Mouse (Mus musculus) heart, embryonic 11.5 days (tissue): ENCODE data around the gene Gpx4. TPM values are rescaled to one million over a fixed set of nuclear protein-coding genes. Genes with fewer than 3 reads are reported as not detected.

ENCODE experiments used
- ATAC-seq: fragments of 200-750 bp; cut with Nextera tagmentation; replicated peaks from 2 replicates; pipeline ENCODE4 v1.8.0; 2017; ENCODE audit warnings: moderate library complexity; ENCODE audit not compliant: insufficient number of reproducible peaks, low FRiP score, low TSS enrichment
- H3K27ac ChIP-seq: fragments of 300-500 bp; sonication (generic); 2 replicates; pipeline ENCODE4 v1.5.1; 2014; ENCODE audit warnings: mild to moderate bottlenecking, low read depth, low read length
- H3K27me3 ChIP-seq: fragments of 300-500 bp; sonication (generic); 2 replicates; pipeline ENCODE4 v1.6.1; 2014; ENCODE audit warnings: mild to moderate bottlenecking, low read length, mixed read lengths; ENCODE audit not compliant: control insufficient read depth, insufficient read depth
- H3K36me3 ChIP-seq: fragments of 300-500 bp; sonication (generic); 2 replicates; pipeline ENCODE4 v1.6.1; 2014; ENCODE audit warnings: mild to moderate bottlenecking, low read length, moderate library complexity, mixed read lengths; ENCODE audit not compliant: control insufficient read depth, insufficient read depth
- H3K4me1 ChIP-seq: fragments of 300-500 bp; sonication (generic); 2 replicates; pipeline ENCODE4 v1.6.1; 2014; ENCODE audit warnings: low read length; ENCODE audit not compliant: control insufficient read depth, insufficient read depth
- H3K4me2 ChIP-seq: fragments of 300-500 bp; sonication (generic); 2 replicates; pipeline ENCODE4 v1.6.1; 2014; ENCODE audit warnings: mild to moderate bottlenecking, moderate library complexity
- H3K4me3 ChIP-seq: fragments of 300-500 bp; sonication (generic); 2 replicates; pipeline ENCODE4 v1.5.1; 2014; ENCODE audit warnings: low read depth, low read length
- H3K9ac ChIP-seq: fragments of 300-500 bp; sonication (generic); 2 replicates; pipeline ENCODE4 v1.6.1; 2014; ENCODE audit warnings: mild to moderate bottlenecking, low read depth, low read length, moderate library complexity
- H3K9me3 ChIP-seq: fragments of 300-500 bp; sonication (generic); replicated peaks from 2 replicates; pipeline ENCODE4 v1.6.1; 2016; ENCODE audit warnings: low read length; ENCODE audit not compliant: control insufficient read depth
- WGBS: fragments of 180-500 bp; shearing (Covaris S2); extraction: QIAGEN DNeasy Blood & Tissue Kit; methylation state at CpG from one replicate; pipeline ENCODE4 v1.1.7; 2014; ENCODE audit not compliant: insufficient replicate concordance; 5-methylcytosine and 5-hydroxymethylcytosine counted together
- polyA plus RNA-seq: library from polyadenylated mRNA; unstranded; fragments of >200 nt; fragmentation: Nextera tagmentation; extraction: Ambion mirVana; gene quantifications from 2 replicates; pipeline ENCODE4 v1.2.1, GENCODE M21; 2014

The Gpx4 gene
- polyA plus RNA-seq, 1 experiment from 2014 or later = 711 TPM

DNA sequence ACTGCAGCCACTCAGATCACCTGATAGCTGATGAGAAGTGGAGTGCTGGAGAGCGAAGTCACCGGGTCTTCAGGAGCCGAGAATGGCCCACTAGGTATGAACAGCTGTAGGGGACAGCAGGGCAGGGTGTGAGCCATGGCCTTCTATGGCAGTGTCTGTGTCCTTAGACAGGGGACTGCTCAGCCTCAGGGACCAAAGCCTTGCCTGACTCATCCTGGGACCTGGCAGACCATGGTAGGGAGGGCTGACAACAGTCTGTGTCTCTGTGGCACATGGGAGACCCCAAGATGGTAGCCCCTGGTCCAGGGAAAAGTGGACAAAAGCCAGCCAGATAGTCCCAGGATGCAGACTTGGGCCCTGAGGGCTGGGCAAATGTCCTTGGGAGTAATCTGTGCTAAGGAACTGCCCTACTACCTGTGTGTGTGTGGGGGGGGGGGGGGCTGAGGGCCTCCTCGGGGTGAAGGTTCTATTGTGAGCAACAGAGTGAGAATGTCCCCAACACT lies 23.0 kb downstream of the Gpx4 start:
- no peaks in the 10 kb centered on the region for H3K9me3 ChIP-seq
- peaks cover 33% of the 10 kb centered on the region for H3K4me1 ChIP-seq
- peaks cover 6% of the 10 kb centered on the region; the same call in 1 of the 2 replicates for H3K36me3 ChIP-seq
- H3K4me2 ChIP-seq = no peak overlapping the region
- peak overlapping the region; percentile 87 for H3K27ac ChIP-seq
- WGBS = 84% methylated on average over 4 of the region's 4 CpGs
- H3K4me3 ChIP-seq = no peak overlapping the region
- no peak overlapping the region for H3K9ac ChIP-seq
- no peak for ATAC-seq
- no peaks in the 10 kb centered on the region for H3K27me3 ChIP-seq

DNA sequence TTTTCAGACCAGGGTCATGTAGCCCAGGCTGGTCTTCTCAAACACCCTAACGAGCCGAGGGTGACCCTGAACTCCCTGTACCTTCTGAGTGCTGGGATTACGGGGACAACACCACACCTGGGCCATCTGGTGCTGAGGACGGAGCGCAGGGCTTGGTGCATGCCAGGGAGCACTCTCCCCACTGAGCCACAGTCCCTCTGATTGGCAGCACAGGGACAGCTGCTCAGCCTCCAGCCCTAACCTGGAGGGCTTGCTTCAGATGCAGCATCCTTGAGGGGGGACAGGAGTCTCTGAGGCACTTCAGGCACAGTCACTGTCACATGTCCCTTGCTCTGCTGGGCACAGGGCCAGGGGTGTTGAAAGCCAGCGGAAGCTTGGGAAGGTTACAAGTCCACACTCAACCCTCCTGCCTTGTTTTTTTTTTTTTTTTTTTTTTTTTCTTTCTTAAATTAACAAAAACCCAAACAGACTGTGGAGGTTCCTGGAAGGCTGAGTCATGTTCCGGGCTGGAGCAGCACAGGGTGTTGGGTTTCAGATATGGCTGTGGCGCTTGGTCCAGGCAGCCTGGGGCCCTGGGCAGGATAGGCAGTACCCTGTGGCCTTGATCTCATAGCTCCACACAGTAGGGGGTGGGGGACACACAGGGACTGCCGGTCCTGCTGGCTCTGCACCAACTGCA lies 24.0 kb downstream of the Gpx4 start:
- Histone ChIP-seq H3K4me3 (no peak overlapping the region), H3K27ac (peak overlapping the region; percentile 87), H3K36me3 (peaks cover 6% of the 10 kb centered on the region; the same call in 1 of the 2 replicates), H3K4me2 (peak overlapping the region; percentile 31), H3K9ac (peak overlapping the region; percentile 39; the same call in 1 of the 2 replicates), H3K9me3 (no peaks in the 10 kb centered on the region), H3K27me3 (no peaks in the 10 kb centered on the region), H3K4me1 (peaks cover 41% of the 10 kb centered on the region)
- peak; percentile 86 for ATAC-seq
- WGBS = 44% methylated on average over 9 of the region's 9 CpGs

DNA sequence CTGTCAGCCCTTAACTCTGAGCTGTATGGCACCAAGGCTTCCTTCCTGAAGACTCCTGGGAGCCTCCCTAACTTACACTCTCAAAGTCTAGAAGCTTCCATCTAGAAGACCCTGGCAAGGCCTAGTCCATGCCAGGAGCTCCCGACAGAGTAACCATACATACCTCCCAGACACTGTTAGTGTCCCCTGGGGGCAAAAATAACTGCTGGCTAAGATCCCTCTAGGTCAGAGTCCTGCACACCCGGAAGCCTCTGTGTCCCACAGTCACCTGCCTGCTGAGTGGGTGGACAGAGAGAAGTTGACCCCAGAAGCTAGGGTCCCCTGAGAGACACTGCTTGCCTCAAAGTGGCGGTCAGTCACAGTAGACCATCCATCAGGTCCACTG lies 24.5 kb downstream of the Gpx4 start:
- peak overlapping the region; percentile 87 for H3K27ac ChIP-seq
- H3K27me3 ChIP-seq = no peaks in the 10 kb centered on the region
- no peaks in the 10 kb centered on the region for H3K9me3 ChIP-seq
- H3K4me2 ChIP-seq = peak overlapping the region; percentile 28; the same call in 1 of the 2 replicates
- peak overlapping the region; percentile 6; the same call in 1 of the 2 replicates for H3K9ac ChIP-seq
- H3K36me3 ChIP-seq = peaks cover 4% of the 10 kb centered on the region; the same call in 1 of the 2 replicates
- H3K4me1 ChIP-seq = peaks cover 42% of the 10 kb centered on the region
- WGBS = 72% methylated on average over 3 of the region's 3 CpGs
- no peak overlapping the region for H3K4me3 ChIP-seq
- ATAC-seq = no peak

DNA sequence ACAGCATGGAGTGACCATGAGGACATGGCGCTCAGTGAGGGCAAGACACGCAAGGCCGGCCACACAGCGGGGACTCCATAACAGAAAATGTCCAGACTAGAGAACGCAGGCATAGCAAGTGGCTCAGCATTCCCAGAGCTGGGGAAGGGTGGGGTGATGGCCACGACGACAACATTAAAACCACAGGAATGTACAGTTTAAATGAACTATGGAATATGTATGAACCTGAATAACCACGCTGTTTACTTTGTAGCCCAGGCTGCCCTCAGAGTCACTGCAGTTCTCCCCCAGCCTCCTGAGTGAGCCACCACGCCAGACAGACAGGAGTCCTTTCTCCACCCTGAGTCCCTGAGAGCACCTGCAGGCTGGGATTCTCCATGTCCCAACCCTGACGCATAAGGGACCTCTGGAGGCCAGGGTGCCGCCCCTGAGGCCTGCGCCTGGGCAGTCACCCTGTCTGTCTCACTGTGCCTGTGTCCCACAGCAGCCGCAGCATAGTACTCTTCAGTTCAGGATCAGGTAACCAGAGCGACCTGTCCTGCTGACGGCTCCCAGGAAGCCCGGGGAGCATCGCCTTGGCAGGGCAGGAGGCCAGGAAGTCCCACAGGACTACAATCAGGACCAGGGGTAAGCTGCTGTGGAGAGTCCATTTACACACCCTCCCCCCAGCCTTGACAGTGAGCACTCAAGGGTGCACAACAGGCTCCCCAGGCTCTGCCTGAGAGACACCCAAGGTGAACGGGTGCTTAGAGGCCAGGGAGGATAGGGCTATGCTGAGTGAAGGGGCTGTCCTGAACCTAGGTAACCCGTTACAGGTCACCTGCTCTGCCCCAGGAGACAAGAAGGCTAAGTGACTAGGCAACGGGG lies 25.9 kb downstream of the Gpx4 start:
- Histone ChIP-seq H3K36me3 (no peaks in the 10 kb centered on the region), H3K4me1 (peaks cover 42% of the 10 kb centered on the region), H3K4me3 (no peak overlapping the region), H3K27ac (no peak overlapping the region; the same call in 1 of the 2 replicates), H3K9ac (no peak overlapping the region), H3K27me3 (no peaks in the 10 kb centered on the region), H3K4me2 (no peak overlapping the region), H3K9me3 (no peaks in the 10 kb centered on the region)
- 78% methylated on average over 20 of the region's 20 CpGs for whole genome bisulfite sequencing
- no peak for ATAC-seq

DNA sequence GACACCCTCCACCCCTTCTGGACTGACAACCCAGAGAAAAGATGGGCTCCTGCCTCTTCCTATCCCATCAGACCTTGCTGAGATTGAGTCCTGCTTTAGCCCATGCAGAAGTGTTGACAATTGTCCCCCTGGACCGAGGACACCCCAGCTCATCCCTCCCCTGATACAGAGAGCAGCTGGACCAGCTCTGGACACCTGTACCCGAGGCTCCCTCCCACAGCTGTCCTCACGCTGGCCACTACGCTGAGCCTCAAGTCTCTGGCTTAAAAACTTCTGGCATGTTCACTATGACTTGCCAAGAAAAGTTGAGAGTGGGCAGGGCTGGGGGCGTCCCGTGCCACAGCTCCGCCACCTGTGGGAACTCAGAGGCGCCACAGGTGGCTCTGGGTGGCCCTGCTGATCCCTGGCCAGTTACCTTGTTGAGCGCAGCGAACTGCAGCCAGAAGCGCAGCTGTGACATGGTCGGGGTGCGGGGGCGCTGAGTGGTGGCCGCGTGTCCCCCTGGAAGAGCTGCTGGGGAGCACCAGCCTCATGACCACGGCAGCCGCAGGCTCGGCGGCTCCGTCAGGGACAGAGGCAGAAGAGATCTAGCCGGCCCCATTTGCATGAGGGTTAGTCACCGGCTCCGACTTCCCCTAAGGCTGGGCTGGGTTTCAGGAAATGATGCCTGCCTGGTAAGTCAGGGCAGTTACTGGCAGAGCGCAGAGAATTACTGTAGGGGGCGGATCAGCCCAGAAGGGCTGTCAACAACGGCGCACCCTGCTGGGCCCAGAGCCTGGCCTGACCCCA lies 28.0 kb downstream of the Gpx4 start:
- Histone ChIP-seq H3K27ac (peak overlapping the region; percentile 41; the same call in 1 of the 2 replicates), H3K36me3 (0 out of 2 replicates have a peak, but pooled peaks cover 2% of the 10 kb centered on the region), H3K4me3 (peak overlapping the region; percentile 19; the same call in 1 of the 2 replicates), H3K4me2 (peak overlapping the region; percentile 59), H3K4me1 (peaks cover 42% of the 10 kb centered on the region), H3K27me3 (no peaks in the 10 kb centered on the region), H3K9me3 (no peaks in the 10 kb centered on the region), H3K9ac (peak overlapping the region; percentile 63)
- 16% methylated on average over 28 of the region's 28 CpGs for WGBS
- ATAC-seq = no peak; the same call in 1 of the 2 replicates

DNA sequence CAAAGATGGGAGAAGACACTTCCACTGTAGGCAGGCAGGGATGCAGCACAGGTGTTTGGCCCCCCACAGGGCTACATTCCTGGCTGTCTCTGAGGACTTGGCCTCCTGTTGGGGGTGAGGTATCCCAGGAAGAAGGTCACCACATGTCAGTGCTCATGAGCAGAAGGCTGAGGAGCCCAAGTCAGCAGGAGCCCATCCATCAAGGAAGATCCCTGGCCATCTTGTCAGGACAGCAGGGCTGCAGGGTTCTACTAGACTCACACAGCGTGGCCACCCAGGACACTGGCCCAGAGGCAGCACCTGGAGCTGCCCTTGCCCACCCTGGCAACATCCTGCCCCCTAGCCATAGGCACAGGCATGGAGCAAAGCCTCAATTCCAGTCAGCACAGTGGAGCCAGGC lies 29.0 kb downstream of the Gpx4 start:
- peaks cover 5% of the 10 kb centered on the region for H3K36me3 ChIP-seq
- H3K9ac ChIP-seq = no peak overlapping the region
- H3K9me3 ChIP-seq = no peaks in the 10 kb centered on the region
- WGBS = 27% methylated on average over 1 of the region's 1 CpGs
- H3K4me2 ChIP-seq = no peak overlapping the region
- no peak for ATAC-seq
- H3K27me3 ChIP-seq = no peaks in the 10 kb centered on the region
- peaks cover 37% of the 10 kb centered on the region for H3K4me1 ChIP-seq
- no peak overlapping the region for H3K4me3 ChIP-seq
- no peak overlapping the region for H3K27ac ChIP-seq

DNA sequence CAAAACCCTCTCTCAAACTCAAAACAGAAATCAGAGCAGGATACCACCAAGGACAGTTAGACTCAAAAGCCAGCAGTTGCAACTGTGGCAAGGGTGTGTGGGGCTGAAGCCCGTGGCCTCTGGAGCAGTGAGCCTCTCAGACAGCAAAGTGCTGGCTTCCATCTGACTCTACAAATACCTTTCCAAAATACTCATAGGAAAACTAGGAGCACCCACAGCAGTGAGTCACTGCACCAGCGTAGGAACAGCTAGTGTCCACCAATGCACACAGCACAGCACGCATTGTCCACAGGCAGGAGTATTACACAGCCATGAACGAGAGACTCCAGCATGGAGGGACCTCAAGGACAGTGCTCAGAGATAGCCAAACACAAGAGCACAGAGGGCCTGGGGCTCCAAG lies 29.4 kb downstream of the Gpx4 start:
- Histone ChIP-seq H3K36me3 (peaks cover 10% of the 10 kb centered on the region), H3K9ac (no peak overlapping the region), H3K4me1 (peaks cover 33% of the 10 kb centered on the region), H3K4me2 (no peak overlapping the region), H3K4me3 (no peak overlapping the region), H3K9me3 (no peaks in the 10 kb centered on the region), H3K27ac (no peak overlapping the region), H3K27me3 (no peaks in the 10 kb centered on the region)
- no peak for ATAC-seq
- 91% methylated on average over 4 of the region's 4 CpGs for WGBS

DNA sequence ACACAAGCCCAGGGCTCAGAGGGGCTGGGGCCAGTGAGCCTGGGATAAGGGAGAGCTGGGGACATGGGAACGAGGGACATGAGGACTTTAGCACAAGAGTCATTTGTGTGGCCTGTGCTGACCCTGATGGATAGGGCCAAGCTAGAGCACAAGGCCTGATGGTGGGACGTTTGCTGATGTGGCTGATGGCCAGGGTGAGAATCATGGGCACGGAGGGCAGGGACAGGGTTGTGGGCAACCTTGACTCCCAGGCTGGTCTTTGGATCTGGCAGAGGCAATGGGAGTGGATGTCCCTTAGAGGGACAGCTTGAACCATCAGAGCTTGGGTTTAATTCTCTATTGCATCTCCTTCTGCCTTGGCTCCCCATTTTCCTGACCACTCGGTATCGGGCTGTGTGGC lies 30.3 kb downstream of the Gpx4 start:
- Histone ChIP-seq H3K4me1 (peaks cover 24% of the 10 kb centered on the region), H3K36me3 (peaks cover 18% of the 10 kb centered on the region), H3K4me3 (no peak overlapping the region), H3K27ac (no peak overlapping the region), H3K27me3 (no peaks in the 10 kb centered on the region), H3K4me2 (no peak overlapping the region), H3K9ac (no peak overlapping the region), H3K9me3 (no peaks in the 10 kb centered on the region)
- WGBS = 84% methylated on average over 5 of the region's 5 CpGs
- ATAC-seq = no peak
